Mouse (Mus musculus): ENCODE data around the gene Olfr56. TPM values are rescaled to one million over a fixed set of nuclear protein-coding genes. Genes with fewer than 3 reads are reported as not detected.
"Not testable (repeated sequence)": the region's sequence is repeated elsewhere in the genome, so short reads cannot be mapped to it uniquely, and the experiment has no call there.

The Olfr56 gene
- polyA plus RNA-seq, 1 experiment from 2014 or later, result 0.05 TPM

- not testable (repeated sequence) for H3K27ac ChIP-seq; H3K36me3 ChIP-seq; ATAC-seq (ENCODE audit: borderline replicate concordance, extremely low read depth, low FRiP score, low TSS enrichment); H3K4me3 ChIP-seq; H3K4me1 ChIP-seq; H3K4me2 ChIP-seq; H3K9ac ChIP-seq; H3K27me3 ChIP-seq; H3K9me3 ChIP-seq
- 36% methylated on average over 4 of the region's 4 CpGs for WGBS
These were observed 13.2 kb downstream of the Olfr56 start, which contains the start of gene Gm12185 for GRCm38 (mm10) chr11:48991740-48992520. Gm12185 (minus strand) TSS chr11:48992226.

GRCm38 (mm10) chr11:48993296-48993695 lies 14.6 kb downstream of the Olfr56 start:
- H3K36me3 ChIP-seq; H3K4me2 ChIP-seq; H3K27ac ChIP-seq; H3K9ac ChIP-seq; H3K4me3 ChIP-seq; H3K9me3 ChIP-seq; ATAC-seq (ENCODE audit: borderline replicate concordance, extremely low read depth, low FRiP score, low TSS enrichment); H3K27me3 ChIP-seq; H3K4me1 ChIP-seq: not testable (repeated sequence)
- 22% methylated on average over 10 of the region's 10 CpGs for WGBS

GRCm38 (mm10) chr11:48994018-48994417 lies 15.3 kb downstream of the Olfr56 start, which contains the start of gene Tgtp1:
Tgtp1 (minus strand) TSS chr11:48994172.
- H3K9me3 ChIP-seq, H3K4me3 ChIP-seq, H3K27me3 ChIP-seq, H3K4me1 ChIP-seq, H3K27ac ChIP-seq, H3K9ac ChIP-seq, H3K36me3 ChIP-seq, H3K4me2 ChIP-seq: not testable (repeated sequence)
- ATAC-seq (ENCODE audit: borderline replicate concordance, extremely low read depth, low FRiP score, low TSS enrichment), result peak; percentile 46; the same call in 1 of the 2 replicates
- WGBS, result 22% methylated on average over 2 of the region's 2 CpGs

GRCm38 (mm10) chr11:49000411-49000810 lies 21.7 kb downstream of the Olfr56 start:
- H3K9me3 ChIP-seq; H3K4me1 ChIP-seq; ATAC-seq (ENCODE audit: borderline replicate concordance, extremely low read depth, low FRiP score, low TSS enrichment); H3K4me2 ChIP-seq; H3K27ac ChIP-seq; H3K4me3 ChIP-seq; H3K36me3 ChIP-seq; H3K27me3 ChIP-seq; H3K9ac ChIP-seq: not testable (repeated sequence)
- 72% methylated on average over 1 of the region's 1 CpGs for WGBS

- not testable (repeated sequence) for H3K4me3 ChIP-seq; H3K4me1 ChIP-seq; H3K36me3 ChIP-seq; H3K27me3 ChIP-seq; H3K9ac ChIP-seq; H3K9me3 ChIP-seq; H3K4me2 ChIP-seq; ATAC-seq (ENCODE audit: borderline replicate concordance, extremely low read depth, low FRiP score, low TSS enrichment)
- H3K27ac ChIP-seq, result 0 out of 2 replicates have a peak overlapping the region, but pooled peaks have one; percentile 41
- 40% methylated on average over 2 of the region's 2 CpGs for WGBS
These were observed 27.6 kb downstream of the Olfr56 start for GRCm38 (mm10) chr11:49006317-49006716.

- not testable (repeated sequence) for H3K4me3 ChIP-seq; H3K27me3 ChIP-seq; H3K9me3 ChIP-seq; ATAC-seq (ENCODE audit: borderline replicate concordance, extremely low read depth, low FRiP score, low TSS enrichment); H3K4me1 ChIP-seq; H3K4me2 ChIP-seq; H3K36me3 ChIP-seq; H3K9ac ChIP-seq
- 0% methylated on average over 1 of the region's 1 CpGs for WGBS
- H3K27ac ChIP-seq, result 0 out of 2 replicates have a peak overlapping the region, but pooled peaks have one; percentile 41
These were observed 28.1 kb downstream of the Olfr56 start for GRCm38 (mm10) chr11:49006785-49007184.

GRCm38 (mm10) chr11:49012074-49012473 lies 33.4 kb downstream of the Olfr56 start:
- peak overlapping the region; percentile 53; the same call in 1 of the 2 replicates for H3K27ac ChIP-seq
- H3K4me2 ChIP-seq, H3K36me3 ChIP-seq, H3K27me3 ChIP-seq, H3K4me3 ChIP-seq, H3K9ac ChIP-seq, H3K9me3 ChIP-seq, H3K4me1 ChIP-seq: not testable (repeated sequence)
- ATAC-seq (ENCODE audit: borderline replicate concordance, extremely low read depth, low FRiP score, low TSS enrichment), result peak; percentile 81

- not testable (repeated sequence) for H3K36me3 ChIP-seq; H3K4me1 ChIP-seq; H3K27me3 ChIP-seq; H3K27ac ChIP-seq; H3K4me2 ChIP-seq; ATAC-seq (ENCODE audit: borderline replicate concordance, extremely low read depth, low FRiP score, low TSS enrichment); H3K9ac ChIP-seq; H3K9me3 ChIP-seq; H3K4me3 ChIP-seq
These were observed 71.4 kb downstream of the Olfr56 start for GRCm38 (mm10) chr11:49050064-49050463.

GRCm38 (mm10) chr11:49051093-49051891 lies 72.6 kb downstream of the Olfr56 start, which contains the start of gene 9930111J21Rik2:
9930111J21Rik2 (minus strand) TSS chr11:49051242.
- not testable (repeated sequence) for H3K9ac ChIP-seq; H3K36me3 ChIP-seq; H3K4me3 ChIP-seq; H3K27ac ChIP-seq; H3K4me1 ChIP-seq; H3K4me2 ChIP-seq; H3K9me3 ChIP-seq; ATAC-seq (ENCODE audit: borderline replicate concordance, extremely low read depth, low FRiP score, low TSS enrichment); H3K27me3 ChIP-seq
- WGBS, result 82% methylated on average over 1 of the region's 6 CpGs

GRCm38 (mm10) chr11:49051894-49052293 lies 73.2 kb downstream of the Olfr56 start:
- not testable (repeated sequence) for H3K27me3 ChIP-seq; H3K9me3 ChIP-seq; H3K27ac ChIP-seq; H3K4me1 ChIP-seq; H3K4me2 ChIP-seq; H3K36me3 ChIP-seq; H3K9ac ChIP-seq; ATAC-seq (ENCODE audit: borderline replicate concordance, extremely low read depth, low FRiP score, low TSS enrichment); H3K4me3 ChIP-seq
- no CpG with 5 or more reads among the region's 5 CpGs for WGBS

GRCm38 (mm10) chr11:49060061-49060460 lies 81.4 kb downstream of the Olfr56 start:
- H3K27ac ChIP-seq; H3K9me3 ChIP-seq; H3K9ac ChIP-seq; ATAC-seq (ENCODE audit: borderline replicate concordance, extremely low read depth, low FRiP score, low TSS enrichment); H3K27me3 ChIP-seq; H3K4me2 ChIP-seq; H3K4me1 ChIP-seq; H3K36me3 ChIP-seq; H3K4me3 ChIP-seq: not testable (repeated sequence)
- 52% methylated on average over 2 of the region's 3 CpGs for WGBS

- H3K36me3 ChIP-seq; H3K4me1 ChIP-seq; ATAC-seq (ENCODE audit: borderline replicate concordance, extremely low read depth, low FRiP score, low TSS enrichment); H3K4me2 ChIP-seq; H3K9ac ChIP-seq; H3K9me3 ChIP-seq; H3K4me3 ChIP-seq; H3K27ac ChIP-seq; H3K27me3 ChIP-seq: not testable (repeated sequence)
- WGBS, result 42% methylated on average over 2 of the region's 2 CpGs
These were observed 83.2 kb downstream of the Olfr56 start for GRCm38 (mm10) chr11:49061865-49062264.

Measured in lung, embryonic 15.5 days (tissue).